Mouse (Mus musculus) thymus, postnatal 14 days (tissue): ENCODE results near the gene Cul5.

Source experiments
- DNase-seq: peaks from one replicate; pipeline ENCODE4 v3.0.0; 2021

Cul5 gene

DNA sequence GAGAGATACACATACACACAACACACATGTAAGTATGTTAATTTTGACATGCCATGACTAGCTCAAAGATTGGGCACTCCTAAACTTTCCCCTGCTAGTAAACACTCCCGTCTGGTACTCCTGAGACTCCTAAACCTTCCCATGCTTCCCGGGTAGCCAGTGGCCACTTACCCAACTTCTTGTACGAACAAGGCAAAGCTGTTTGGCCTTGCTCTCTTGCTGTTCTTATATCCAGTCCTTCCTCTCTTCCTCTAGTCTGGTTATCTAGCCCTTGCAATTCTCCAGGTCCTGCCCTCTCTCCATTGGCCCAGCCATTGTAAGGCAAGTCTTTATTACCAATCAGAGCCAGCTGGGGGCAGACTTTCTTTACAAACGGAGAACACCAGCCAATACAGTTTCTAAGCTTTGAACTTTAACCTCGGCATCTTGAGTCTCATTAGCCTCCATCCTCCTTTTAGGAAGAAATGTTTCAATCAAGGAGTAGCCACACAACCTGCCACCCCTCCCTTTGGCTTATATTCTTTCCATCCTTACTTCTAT, at the start of gene Cul5:
Gene Cul5 (minus strand): TSS at position 335 of the 540 bp plus-strand sequence.
- DNase-seq = peak; percentile 74

DNA sequence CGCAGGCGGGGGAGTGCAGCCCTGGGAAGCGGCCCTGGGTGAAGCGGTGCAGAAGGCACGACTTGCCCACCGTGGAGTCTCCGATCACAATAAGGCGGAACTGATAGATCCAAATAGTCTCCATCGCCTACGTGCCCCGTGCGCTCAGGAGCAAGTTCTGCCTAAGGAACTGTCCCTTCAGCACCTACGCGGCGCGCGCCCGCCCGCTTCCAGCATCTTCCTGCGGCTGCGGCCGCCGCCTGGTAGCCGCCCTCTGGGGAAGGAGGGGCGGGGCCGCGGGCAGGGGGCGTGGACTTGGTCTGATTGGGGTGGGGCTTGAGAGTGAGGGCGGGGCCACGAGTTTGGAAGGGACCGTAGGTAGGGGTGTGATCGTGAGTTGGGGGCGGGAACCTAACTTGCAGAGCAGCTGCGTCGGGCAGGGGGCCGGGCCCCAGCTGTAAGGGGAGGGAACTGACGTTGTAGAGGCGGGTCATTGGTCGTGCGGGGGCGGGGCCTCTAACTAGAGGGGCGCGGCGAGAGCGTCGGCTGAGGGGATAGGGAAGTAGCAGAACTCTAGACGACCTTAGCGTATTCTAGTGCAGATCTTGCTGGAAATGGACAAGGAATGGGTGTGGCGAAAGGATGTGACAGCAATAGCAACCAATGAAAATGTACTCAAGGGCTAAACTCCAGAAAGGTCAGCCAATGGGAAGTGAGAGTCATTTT, 36.3 kb upstream of the Cul5 start, which contains the start of gene Rab39:
Gene Rab39 (minus strand): TSS at position 241 of the 705 bp plus-strand sequence.
- DNase-seq = peak; percentile 89

DNA sequence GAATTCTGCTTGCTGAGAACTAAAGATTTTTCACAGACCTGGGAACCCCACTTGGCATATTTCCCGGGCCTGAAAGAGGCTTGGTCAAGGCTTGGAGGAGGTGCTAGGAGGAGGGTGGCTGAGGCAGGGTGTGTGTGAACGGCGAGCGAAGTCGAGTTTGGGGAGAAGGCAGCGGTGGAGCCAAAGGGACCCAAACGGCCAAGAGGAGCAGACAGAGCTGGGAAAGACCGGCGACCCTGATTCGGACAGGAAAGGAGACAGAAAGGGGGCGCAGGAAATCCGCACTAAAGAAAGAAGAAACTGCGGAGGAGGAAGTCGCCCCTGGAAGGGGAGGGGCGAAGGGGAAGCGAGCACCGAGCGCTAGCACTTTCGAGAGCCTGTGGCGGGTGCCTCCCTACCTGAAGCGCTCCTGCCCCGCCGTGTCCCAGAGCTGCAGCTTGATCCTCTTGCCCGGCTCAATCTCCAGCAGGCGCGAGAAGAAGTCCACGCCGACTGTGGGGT, 35.7 kb upstream of the Cul5 start:
- DNase-seq = peak; percentile 67

DNA sequence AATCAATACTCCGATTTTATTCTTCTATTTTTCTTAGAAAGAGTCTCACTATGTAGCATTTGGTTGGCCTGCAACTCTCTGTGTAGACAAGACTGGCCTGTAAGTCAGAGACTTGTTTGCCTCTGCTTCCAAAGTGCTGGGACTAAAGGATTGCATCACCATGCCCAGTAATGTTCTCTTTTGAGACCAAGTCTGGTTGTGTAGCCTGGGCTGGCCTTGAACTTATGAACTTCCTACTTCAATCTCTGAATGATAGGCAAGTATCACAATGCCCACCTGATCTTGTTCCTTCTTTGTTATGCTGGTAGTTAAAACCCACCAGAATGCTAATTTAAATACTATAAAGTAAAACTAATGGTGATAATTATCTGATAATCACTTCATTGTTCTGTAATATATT, 33.2 kb upstream of the Cul5 start:
- DNase-seq = no peak

DNA sequence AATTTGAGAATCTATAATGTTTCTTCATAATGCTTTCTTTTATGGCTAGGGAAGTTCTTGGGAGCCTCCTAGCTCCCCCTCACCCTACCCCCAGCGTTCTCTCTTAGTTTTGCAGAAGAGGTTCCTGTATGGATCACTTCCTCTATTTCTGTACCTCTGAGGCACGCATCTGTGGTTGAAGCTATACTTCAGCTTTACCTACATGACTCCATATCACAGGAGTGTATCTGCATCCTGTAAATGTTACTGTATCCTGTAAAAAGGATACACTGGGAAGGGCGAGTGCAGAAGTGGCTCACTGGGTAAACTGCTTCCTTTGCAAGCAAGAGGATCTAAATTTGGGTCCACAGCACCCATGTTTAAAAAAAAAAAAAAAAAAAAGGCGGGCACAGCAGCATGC, 30.7 kb upstream of the Cul5 start:
- no peak for DNase-seq

DNA sequence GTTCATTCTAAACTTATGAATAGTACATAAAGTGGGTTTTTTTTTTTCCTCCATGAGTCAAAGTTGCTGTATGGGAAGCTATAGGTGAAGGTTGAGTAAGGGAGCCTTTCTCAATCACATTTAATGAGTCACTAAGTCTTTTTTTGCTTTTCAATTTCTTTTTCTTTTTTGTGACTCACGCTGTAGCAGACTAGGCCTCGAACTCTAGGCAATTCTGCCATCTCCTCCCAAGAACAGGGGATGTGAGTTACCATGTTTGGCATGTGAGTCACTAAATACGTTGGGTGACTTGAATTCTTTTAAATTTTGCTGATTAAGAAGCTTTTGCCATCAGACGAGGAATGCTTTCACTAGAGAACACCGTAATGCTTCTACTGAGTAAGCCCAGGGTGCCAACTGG, 26.0 kb upstream of the Cul5 start:
- no peak for DNase-seq

GRCm38 (mm10) chr9:53693718-53694117, 23.9 kb upstream of the Cul5 start:
- no peak for DNase-seq

- no peak for DNase-seq
Measured at GRCm38 (mm10) chr9:53691745-53692670, 22.2 kb upstream of the Cul5 start.

DNA sequence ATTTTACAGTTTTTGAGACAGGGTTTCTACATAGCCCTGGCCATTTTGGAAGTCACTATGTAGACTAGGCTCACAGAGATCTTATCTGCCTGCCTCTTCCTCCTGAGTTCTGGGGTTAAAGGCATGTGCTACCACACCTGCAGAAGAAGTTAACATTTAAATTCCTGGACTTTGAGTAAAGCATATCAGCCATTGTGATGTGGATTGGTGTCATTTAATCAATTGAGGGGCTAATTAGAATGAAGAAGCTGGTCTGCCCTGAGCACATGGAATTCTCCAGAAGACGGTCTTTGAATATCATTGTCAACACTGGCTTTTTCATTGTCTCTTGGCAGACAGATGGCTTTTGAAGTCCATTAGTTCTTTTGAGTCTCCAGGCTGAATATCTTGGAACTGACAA, 11.0 kb upstream of the Cul5 start:
- no peak for DNase-seq

- DNase-seq = no peak
Measured at GRCm38 (mm10) chr9:53676921-53677320, 7.1 kb upstream of the Cul5 start.

DNA sequence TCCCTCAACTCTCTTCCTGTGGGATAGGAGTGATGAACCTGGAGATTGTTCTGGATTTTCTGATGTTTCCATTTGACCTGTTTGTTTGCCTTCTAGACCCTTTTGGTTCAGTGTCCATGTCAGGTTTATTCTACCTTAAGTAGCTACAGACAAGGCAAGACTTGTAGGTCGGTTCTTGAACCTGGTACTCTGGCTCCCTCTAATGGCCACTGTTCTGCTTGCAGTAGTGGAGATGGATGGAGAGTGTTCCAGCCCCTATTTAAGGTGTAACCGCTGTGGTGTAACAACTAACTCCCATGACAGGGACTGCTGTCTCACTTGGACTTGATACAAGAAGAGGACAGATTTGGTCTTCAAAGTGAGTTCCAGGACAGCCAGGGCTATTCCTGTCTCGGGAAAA, 3.8 kb upstream of the Cul5 start:
- DNase-seq = peak; percentile 86

DNA sequence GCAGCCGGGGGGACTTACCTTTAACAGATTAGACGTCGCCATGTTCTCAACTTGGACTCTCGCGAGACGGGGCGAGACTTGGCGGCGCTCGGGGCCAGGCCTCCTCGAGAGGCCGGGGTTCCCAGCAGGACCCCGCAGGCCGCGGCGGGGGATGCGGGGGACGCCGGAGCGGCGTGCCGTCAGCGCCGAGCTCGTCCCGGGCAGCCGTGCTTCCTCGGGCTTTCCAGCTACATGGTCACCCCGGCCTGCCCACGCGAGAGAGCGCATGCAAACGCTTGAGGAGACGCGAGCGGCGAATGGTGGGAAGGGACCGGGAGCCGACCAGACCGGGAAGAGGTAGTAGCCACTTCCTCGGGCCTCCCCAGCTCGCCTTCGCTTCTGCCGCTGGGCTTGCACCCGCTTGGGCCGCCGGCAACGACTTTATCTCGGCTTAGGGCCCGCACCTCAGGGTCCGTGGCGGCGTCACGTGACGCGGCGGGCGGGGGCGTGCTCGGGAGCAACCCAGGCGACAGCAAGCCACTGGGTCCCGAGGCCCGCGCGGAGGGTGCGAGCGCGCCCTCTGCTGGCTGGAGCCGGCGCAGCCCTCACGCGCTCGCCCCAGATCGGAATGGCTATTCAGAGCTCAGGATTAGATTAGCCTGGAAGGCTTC, 2.7 kb downstream of the Cul5 start:
- DNase-seq = peak; percentile 96

DNA sequence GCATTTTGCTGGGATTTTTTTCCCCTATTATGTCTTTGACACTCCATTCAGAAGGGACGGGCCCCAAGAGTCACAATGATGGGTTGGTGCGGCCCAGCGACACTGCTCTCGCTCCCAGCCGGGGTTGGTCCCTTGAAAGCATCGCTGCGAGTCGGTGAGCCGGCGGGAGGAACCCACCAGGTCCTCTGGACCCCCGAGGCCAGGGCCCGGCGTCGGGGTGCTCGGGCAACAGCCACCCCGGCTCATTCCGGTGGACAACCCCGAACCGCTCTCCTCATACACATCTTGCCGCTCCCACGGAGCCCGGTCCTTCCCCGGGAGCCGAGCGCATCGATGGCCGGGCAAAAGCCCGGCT, 3.2 kb downstream of the Cul5 start:
- DNase-seq = no peak

- DNase-seq = no peak
Measured at GRCm38 (mm10) chr9:53665428-53665827, 4.4 kb downstream of the Cul5 start.

GRCm38 (mm10) chr9:53664819-53665218, 5.0 kb downstream of the Cul5 start:
- DNase-seq = no peak

GRCm38 (mm10) chr9:53634796-53635195, 35.0 kb downstream of the Cul5 start:
- no peak for DNase-seq

DNA sequence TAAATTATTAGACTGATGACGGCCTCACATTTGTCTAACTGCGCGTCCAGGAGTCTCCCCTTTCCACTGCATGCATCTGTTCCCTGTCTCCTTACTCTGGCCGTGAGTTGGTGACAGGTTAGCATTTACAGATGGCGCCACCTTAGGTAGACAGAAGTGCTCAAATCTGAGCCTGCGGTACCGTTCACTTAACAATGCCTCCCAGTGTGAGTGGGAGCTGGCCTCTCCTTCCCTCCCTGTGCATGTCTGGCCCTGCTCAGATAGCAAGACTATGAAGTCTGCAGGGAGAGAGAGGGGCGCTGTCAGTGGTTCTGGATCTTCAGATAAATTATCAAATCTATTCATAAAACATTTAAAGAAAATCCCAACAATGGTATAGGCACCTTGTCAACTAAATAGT, 54.6 kb downstream of the Cul5 start:
- no peak for DNase-seq

GRCm38 (mm10) chr9:53614286-53614685, 55.5 kb downstream of the Cul5 start:
- DNase-seq = no peak

- peak; percentile 91 for DNase-seq
Measured at GRCm38 (mm10) chr9:53609968-53610781, 59.6 kb downstream of the Cul5 start, which contains the start of gene Acat1. Gene Acat1, minus strand, starts transcription at chr9:53610382.

GRCm38 (mm10) chr9:53609306-53609967, 60.4 kb downstream of the Cul5 start:
- DNase-seq = no peak

- DNase-seq = no peak
Measured at GRCm38 (mm10) chr9:53607816-53608215, 62.0 kb downstream of the Cul5 start.

DNA sequence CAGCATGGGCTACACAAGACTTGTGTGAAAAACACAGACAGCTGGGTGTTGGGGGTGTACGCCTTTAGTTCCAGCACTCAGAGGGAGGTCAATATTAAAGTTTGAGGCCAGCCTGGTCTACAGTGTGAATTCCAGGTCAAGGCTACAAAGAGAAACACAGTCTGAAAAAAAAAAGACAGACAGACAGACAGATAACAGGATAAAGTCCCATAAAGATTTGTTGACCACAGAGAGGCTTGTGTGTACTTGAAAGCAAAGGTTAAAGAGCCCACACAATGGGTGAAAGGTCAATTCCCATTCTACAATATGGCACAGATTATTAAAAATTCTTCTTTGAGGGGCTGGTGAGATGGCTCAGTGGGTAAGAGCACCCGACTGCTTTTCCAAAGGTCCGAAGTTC, 62.6 kb downstream of the Cul5 start:
- DNase-seq = no peak
